Mouse (Mus musculus): Measurements from ENCODE around the gene Fam19a2. TPM values are rescaled to one million over a fixed set of nuclear protein-coding genes. Genes with fewer than 3 reads are reported as not detected.

The Fam19a2 gene
- polyA plus RNA-seq, 1 experiment from 2014 or later = not detected

- no peak overlapping the region for H3K27ac ChIP-seq
- WGBS (ENCODE audit: missing documents) = 96% methylated on average over 8 of the region's 8 CpGs
- no peaks in the 10 kb centered on the region for H3K36me3 ChIP-seq (ENCODE audit: inconsistent target)
- H3K4me3 ChIP-seq (ENCODE audit: inconsistent target) = no peak overlapping the region
- no peaks in the 10 kb centered on the region for H3K79me2 ChIP-seq (ENCODE audit: inconsistent target)
These were observed 82.5 kb downstream of the Fam19a2 start for GRCm38 (mm10) chr10:123346301-123346700.

- no peaks in the 10 kb centered on the region for H3K36me3 ChIP-seq (ENCODE audit: inconsistent target)
- no peak overlapping the region for H3K27ac ChIP-seq
- H3K79me2 ChIP-seq (ENCODE audit: inconsistent target) = no peaks in the 10 kb centered on the region
- WGBS (ENCODE audit: missing documents) = 94% methylated on average over 5 of the region's 5 CpGs
- H3K4me3 ChIP-seq (ENCODE audit: inconsistent target) = no peak overlapping the region
These were observed 89.9 kb downstream of the Fam19a2 start for GRCm38 (mm10) chr10:123353667-123354066.

GRCm38 (mm10) chr10:123357010-123357409, 93.2 kb downstream of the Fam19a2 start:
- Histone ChIP-seq H3K36me3 (ENCODE audit: inconsistent target) (no peaks in the 10 kb centered on the region), H3K27ac (no peak overlapping the region), H3K4me3 (ENCODE audit: inconsistent target) (no peak overlapping the region), H3K79me2 (ENCODE audit: inconsistent target) (no peaks in the 10 kb centered on the region)
- WGBS (ENCODE audit: missing documents) = 96% methylated on average over 6 of the region's 6 CpGs

GRCm38 (mm10) chr10:123360492-123360891, 96.7 kb downstream of the Fam19a2 start:
- Histone ChIP-seq H3K79me2 (ENCODE audit: inconsistent target) (no peaks in the 10 kb centered on the region), H3K4me3 (ENCODE audit: inconsistent target) (no peak overlapping the region), H3K36me3 (ENCODE audit: inconsistent target) (no peaks in the 10 kb centered on the region), H3K27ac (no peak overlapping the region)
- 24% methylated on average over 14 of the region's 14 CpGs for WGBS (ENCODE audit: missing documents)

- no peak overlapping the region for H3K4me3 ChIP-seq (ENCODE audit: inconsistent target)
- no peaks in the 10 kb centered on the region for H3K36me3 ChIP-seq (ENCODE audit: inconsistent target)
- whole genome bisulfite sequencing (ENCODE audit: missing documents) = 80% methylated on average over 4 of the region's 4 CpGs
- H3K79me2 ChIP-seq (ENCODE audit: inconsistent target) = no peaks in the 10 kb centered on the region
- no peak overlapping the region for H3K27ac ChIP-seq
These were observed 100.8 kb downstream of the Fam19a2 start for GRCm38 (mm10) chr10:123364628-123365027.

- Histone ChIP-seq H3K36me3 (ENCODE audit: inconsistent target) (no peaks in the 10 kb centered on the region), H3K27ac (no peak overlapping the region), H3K4me3 (ENCODE audit: inconsistent target) (no peak overlapping the region), H3K79me2 (ENCODE audit: inconsistent target) (no peaks in the 10 kb centered on the region)
- 85% methylated on average over 15 of the region's 15 CpGs for WGBS (ENCODE audit: missing documents)
These were observed 103.5 kb downstream of the Fam19a2 start for GRCm38 (mm10) chr10:123367152-123367864.

DNA sequence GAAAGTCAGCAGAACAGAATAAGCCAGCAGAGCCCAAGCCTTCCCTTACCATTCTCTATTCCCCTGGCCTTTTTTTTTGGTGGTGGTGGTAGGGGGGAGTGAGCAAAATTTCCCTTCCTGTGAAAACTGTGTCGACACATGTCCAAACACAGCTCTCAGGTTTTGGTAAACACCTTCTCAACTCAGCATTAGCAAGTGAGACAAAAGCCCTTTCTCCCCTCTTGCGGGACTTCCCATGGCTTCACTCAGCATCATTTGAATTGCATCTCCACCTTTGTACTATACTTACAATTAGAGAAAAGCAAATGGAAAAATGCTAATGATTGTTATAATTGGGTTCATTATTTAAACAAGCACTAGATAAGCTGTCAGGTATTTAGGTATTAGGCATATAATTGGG, 119.5 kb downstream of the Fam19a2 start:
- Histone ChIP-seq H3K27ac (no peak overlapping the region), H3K4me3 (ENCODE audit: inconsistent target) (no peak overlapping the region), H3K79me2 (ENCODE audit: inconsistent target) (no peaks in the 10 kb centered on the region), H3K36me3 (ENCODE audit: inconsistent target) (no peaks in the 10 kb centered on the region)
- WGBS (ENCODE audit: missing documents) = 76% methylated on average over 2 of the region's 2 CpGs

DNA sequence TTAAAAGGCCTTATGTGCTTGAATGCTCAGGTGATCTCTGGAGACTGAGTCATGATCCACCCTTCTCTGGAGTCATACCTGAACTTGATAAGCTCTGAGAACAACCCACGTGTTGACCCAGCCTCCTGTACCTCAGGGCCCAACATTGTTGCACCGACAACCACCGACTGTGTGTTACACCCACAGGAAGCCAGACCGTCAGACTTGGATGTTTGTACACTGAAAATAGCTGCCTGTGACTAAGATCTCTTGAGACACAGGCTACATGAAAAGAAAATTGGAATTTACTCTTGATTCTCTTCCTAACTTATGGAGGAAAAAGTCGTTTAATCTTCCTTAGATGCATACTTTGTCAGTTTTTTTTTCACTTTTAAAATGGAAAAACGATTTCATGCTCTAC, 121.8 kb downstream of the Fam19a2 start:
- H3K4me3 ChIP-seq (ENCODE audit: inconsistent target) = no peak overlapping the region
- 72% methylated on average over 6 of the region's 6 CpGs for WGBS (ENCODE audit: missing documents)
- H3K27ac ChIP-seq = no peak overlapping the region
- H3K36me3 ChIP-seq (ENCODE audit: inconsistent target) = no peaks in the 10 kb centered on the region
- H3K79me2 ChIP-seq (ENCODE audit: inconsistent target) = no peaks in the 10 kb centered on the region

GRCm38 (mm10) chr10:123395429-123395828, 131.6 kb downstream of the Fam19a2 start:
- no peaks in the 10 kb centered on the region for H3K36me3 ChIP-seq (ENCODE audit: inconsistent target)
- H3K4me3 ChIP-seq (ENCODE audit: inconsistent target) = no peak overlapping the region
- H3K27ac ChIP-seq = no peak overlapping the region
- no peaks in the 10 kb centered on the region for H3K79me2 ChIP-seq (ENCODE audit: inconsistent target)
- WGBS (ENCODE audit: missing documents) = 66% methylated on average over 9 of the region's 9 CpGs

DNA sequence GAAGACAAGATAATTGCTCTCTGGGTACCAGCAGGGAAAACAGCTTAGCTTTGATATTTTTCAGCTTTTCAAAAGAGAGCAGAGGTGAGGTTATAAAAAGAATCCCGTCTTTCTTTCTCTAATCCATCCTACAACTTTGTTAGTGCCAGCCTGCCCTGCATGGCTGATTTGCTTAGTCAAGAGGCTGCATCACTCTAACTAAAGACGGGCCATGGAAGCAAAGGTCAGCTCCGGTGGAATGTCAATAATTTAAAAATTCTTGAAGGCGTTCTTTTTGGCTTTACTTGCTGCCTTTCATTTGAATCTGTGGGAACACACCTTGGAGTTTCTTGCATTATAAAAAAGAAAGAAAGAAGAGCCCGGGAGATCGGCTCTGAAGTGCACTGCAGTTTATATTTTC, 134.3 kb downstream of the Fam19a2 start:
- Histone ChIP-seq H3K36me3 (ENCODE audit: inconsistent target) (no peaks in the 10 kb centered on the region), H3K4me3 (ENCODE audit: inconsistent target) (no peak overlapping the region), H3K79me2 (ENCODE audit: inconsistent target) (no peaks in the 10 kb centered on the region), H3K27ac (no peak overlapping the region)
- 82% methylated on average over 6 of the region's 6 CpGs for WGBS (ENCODE audit: missing documents)

DNA sequence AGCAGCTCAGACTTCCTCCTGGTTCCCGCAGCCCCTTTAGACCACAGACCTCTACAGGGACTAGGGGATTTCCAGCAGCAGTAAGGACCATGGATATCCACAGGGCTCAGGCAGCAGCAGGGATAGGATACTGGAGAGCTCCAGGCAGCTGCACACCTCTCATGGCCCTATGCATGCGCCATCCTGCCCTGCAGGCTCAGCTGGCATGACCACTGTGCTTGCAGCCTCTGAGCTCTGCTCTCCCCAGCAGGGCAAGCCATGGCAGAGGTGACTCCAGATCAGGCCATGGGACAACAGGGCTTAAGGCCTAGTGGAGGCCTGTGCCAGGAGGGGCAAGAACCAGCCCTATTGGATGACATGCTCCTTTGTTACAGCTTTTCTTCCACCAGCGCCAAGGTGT, 137.4 kb downstream of the Fam19a2 start:
- H3K27ac ChIP-seq = no peak overlapping the region
- WGBS (ENCODE audit: missing documents) = 88% methylated on average over 3 of the region's 3 CpGs
- H3K36me3 ChIP-seq (ENCODE audit: inconsistent target) = no peaks in the 10 kb centered on the region
- H3K79me2 ChIP-seq (ENCODE audit: inconsistent target) = no peaks in the 10 kb centered on the region
- no peak overlapping the region for H3K4me3 ChIP-seq (ENCODE audit: inconsistent target)

DNA sequence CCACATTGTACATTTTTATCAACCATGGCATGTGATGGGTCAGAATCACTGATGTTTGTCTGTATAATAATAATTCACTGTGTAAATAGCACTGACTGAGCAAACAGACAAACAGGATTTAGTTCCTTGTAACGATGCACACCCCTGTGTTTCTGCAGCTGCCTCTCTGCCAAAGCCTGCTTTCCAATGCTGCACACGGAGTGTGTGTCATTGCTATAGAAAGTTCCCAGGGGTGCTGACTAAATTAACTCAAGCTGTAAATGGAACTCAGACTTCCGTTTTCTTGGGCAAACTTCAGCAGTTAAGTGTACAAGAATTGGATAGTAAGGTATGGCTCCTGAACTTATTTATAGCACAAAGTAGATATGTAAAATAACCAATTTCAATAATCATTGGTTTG, 138.7 kb downstream of the Fam19a2 start:
- no peaks in the 10 kb centered on the region for H3K36me3 ChIP-seq (ENCODE audit: inconsistent target)
- H3K27ac ChIP-seq = no peak overlapping the region
- 74% methylated on average over 3 of the region's 3 CpGs for WGBS (ENCODE audit: missing documents)
- H3K79me2 ChIP-seq (ENCODE audit: inconsistent target) = no peaks in the 10 kb centered on the region
- no peak overlapping the region for H3K4me3 ChIP-seq (ENCODE audit: inconsistent target)

DNA sequence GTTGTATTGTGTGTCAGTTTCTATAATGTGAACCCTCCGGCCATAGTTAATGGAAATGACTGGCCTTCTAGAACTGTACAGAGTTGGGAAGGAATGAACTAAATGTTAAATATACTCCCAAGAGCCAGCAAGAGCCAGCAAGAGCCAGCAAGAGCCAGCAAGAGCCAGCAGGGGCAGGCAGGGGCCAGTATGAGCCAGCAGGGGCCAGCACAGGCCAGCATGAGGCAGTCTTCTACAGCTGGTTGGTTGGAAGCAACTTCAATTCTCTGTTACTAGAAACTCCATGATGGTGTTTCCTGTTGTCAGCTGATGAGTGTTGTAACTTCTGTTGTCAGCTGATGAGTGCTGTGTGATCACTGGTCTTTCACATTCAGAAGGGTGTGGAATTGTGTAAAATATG, 151.2 kb downstream of the Fam19a2 start:
- 100% methylated on average over 1 of the region's 1 CpGs for WGBS (ENCODE audit: missing documents)
- Histone ChIP-seq H3K36me3 (ENCODE audit: inconsistent target) (no peaks in the 10 kb centered on the region), H3K4me3 (ENCODE audit: inconsistent target) (no peak overlapping the region), H3K27ac (no peak overlapping the region), H3K79me2 (ENCODE audit: inconsistent target) (no peaks in the 10 kb centered on the region)

DNA sequence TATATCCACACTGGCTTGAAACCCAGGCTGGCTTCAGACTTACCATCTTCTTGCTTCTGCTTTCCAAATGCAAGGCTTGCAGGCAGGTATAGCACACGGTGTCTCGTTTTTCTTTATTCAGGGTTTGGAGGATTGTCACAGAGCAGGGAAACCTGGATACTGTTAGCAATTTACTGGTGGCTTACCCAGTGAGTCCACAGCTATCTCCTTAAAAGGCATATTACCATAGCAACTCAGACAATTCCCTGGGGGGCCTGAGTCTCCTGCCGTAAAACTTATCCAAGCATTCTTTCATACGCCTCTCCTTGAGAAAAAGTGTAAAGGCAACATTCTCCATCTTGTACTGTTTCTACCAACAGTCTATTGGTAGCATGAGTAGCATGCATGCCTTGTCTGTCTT, 152.2 kb downstream of the Fam19a2 start:
- H3K4me3 ChIP-seq (ENCODE audit: inconsistent target) = no peak overlapping the region
- WGBS (ENCODE audit: missing documents) = 93% methylated on average over 4 of the region's 4 CpGs
- no peak overlapping the region for H3K27ac ChIP-seq
- no peaks in the 10 kb centered on the region for H3K36me3 ChIP-seq (ENCODE audit: inconsistent target)
- H3K79me2 ChIP-seq (ENCODE audit: inconsistent target) = no peaks in the 10 kb centered on the region

DNA sequence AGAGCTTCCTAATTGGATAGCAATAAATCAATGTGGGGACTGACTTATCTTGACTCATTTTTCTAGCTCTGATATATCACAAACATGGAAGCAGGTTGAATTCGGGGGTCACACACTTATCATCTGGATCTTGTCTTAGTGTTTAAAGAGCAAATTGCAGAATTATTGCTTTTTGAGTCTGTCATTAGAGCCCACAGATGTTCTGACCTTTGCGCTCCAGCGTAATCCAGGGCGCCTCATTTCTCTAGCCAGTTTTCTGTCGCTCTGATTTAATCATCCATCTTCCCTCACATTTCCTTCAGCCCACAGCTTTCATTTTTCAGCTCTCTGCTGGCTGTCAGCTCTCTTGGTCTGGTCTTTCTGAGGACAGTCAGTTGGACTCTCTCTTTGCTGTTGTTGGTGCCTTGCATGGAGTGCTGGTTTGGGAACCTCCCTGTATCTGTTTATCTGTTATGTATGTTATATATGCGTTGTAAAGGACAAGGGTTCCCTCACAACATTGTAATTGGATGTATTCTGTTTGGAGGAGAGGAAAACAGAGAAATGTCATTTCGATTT, 154.9 kb downstream of the Fam19a2 start:
- H3K79me2 ChIP-seq (ENCODE audit: inconsistent target) = no peaks in the 10 kb centered on the region
- H3K36me3 ChIP-seq (ENCODE audit: inconsistent target) = no peaks in the 10 kb centered on the region
- no peak overlapping the region for H3K27ac ChIP-seq
- H3K4me3 ChIP-seq (ENCODE audit: inconsistent target) = no peak overlapping the region
- 79% methylated on average over 7 of the region's 7 CpGs for WGBS (ENCODE audit: missing documents)

- Histone ChIP-seq H3K36me3 (ENCODE audit: inconsistent target) (no peaks in the 10 kb centered on the region), H3K27ac (no peak overlapping the region), H3K4me3 (ENCODE audit: inconsistent target) (no peak overlapping the region), H3K79me2 (ENCODE audit: inconsistent target) (no peaks in the 10 kb centered on the region)
- WGBS (ENCODE audit: missing documents) = 60% methylated on average over 1 of the region's 1 CpGs
These were observed 156.5 kb downstream of the Fam19a2 start for GRCm38 (mm10) chr10:123420249-123420648.
